Mouse (Mus musculus) thymus, adult 2 months (tissue): Measurements from ENCODE around the gene Zfp775.

Experiments
- CTCF ChIP-seq: fragments of 200-500 bp; IDR thresholded peaks from 2 replicates; pipeline ENCODE4 v1.5.1; 2012; ENCODE audit warnings: mild to moderate bottlenecking, control low read depth, low read length, moderate library complexity, borderline replicate concordance; ENCODE audit not compliant: control insufficient read depth, poor library complexity, insufficient read depth; ENCODE audit errors: extremely low read depth
- POLR2A ChIP-seq: fragments of 200-500 bp; IDR thresholded peaks from 2 replicates; pipeline ENCODE4 v1.6.1; 2012; ENCODE audit warnings: mild to moderate bottlenecking, low read length, control low read depth, moderate library complexity; ENCODE audit not compliant: control insufficient read depth, poor library complexity, insufficient read depth; ENCODE audit errors: extremely low read depth

GRCm38 (mm10) chr6:48668022-48668421 lies 66.2 kb downstream of the Zfp775 start:
- no peak for TF ChIP-seq CTCF
- no peak for TF ChIP-seq POLR2A
